Mouse (Mus musculus) layer of hippocampus, adult 8-10 months (tissue): ENCODE measurements around the gene Lhb. TPM values are rescaled to one million over a fixed set of nuclear protein-coding genes. Genes with fewer than 3 reads are reported as not detected.
A peak's percentile ranks its signal among the peaks of the same experiment; 100 is the strongest.
"Not testable (repeated sequence)": the region's sequence is repeated elsewhere in the genome, so short reads cannot be mapped to it uniquely, and the experiment has no call there.

Experiments used
- DNase-seq, 2 experiments: peaks; one replicate each; pipeline ENCODE4 v3.0.0; 2022; ENCODE audit warnings: low spot score in 2 of 2
- total RNA-seq, 4 experiments: library from RNA; stranded (reverse); gene quantifications; 2 replicates each; pipeline ENCODE4 v1.2.4; 2022

Lhb gene
- total RNA-seq, 4 experiments from 2014 or later = 0.52 TPM; not detected in 3

- no peak for DNase-seq
Measured at GRCm38 (mm10) chr7:45454971-45455370, 34.4 kb downstream of the Lhb start.

GRCm38 (mm10) chr7:45455932-45456696, 35.5 kb downstream of the Lhb start:
- DNase-seq = no peak

GRCm38 (mm10) chr7:45456721-45457203, 36.1 kb downstream of the Lhb start:
- DNase-seq = no peak

GRCm38 (mm10) chr7:45457204-45458060, 36.8 kb downstream of the Lhb start:
- DNase-seq = no peak

GRCm38 (mm10) chr7:45458748-45459563, 38.3 kb downstream of the Lhb start:
- peak; percentile 68 to 71 for DNase-seq

- peak; percentile 97 to 98 for DNase-seq
Measured at GRCm38 (mm10) chr7:45459564-45460140, 39.0 kb downstream of the Lhb start, which contains the start of gene Ftl1. Ftl1 (minus strand) TSS chr7:45459884.

- no peak for DNase-seq
Measured at GRCm38 (mm10) chr7:45460377-45460776, 39.8 kb downstream of the Lhb start.

- DNase-seq = no peak
Measured at GRCm38 (mm10) chr7:45460860-45461314, 40.3 kb downstream of the Lhb start.

- DNase-seq = no peak
Measured at GRCm38 (mm10) chr7:45461326-45461725, 40.7 kb downstream of the Lhb start.

- no peak for DNase-seq
Measured at GRCm38 (mm10) chr7:45461781-45462180, 41.2 kb downstream of the Lhb start.

GRCm38 (mm10) chr7:45462325-45462724, 41.7 kb downstream of the Lhb start:
- no peak for DNase-seq

GRCm38 (mm10) chr7:45462868-45463267, 42.2 kb downstream of the Lhb start:
- DNase-seq = not testable (repeated sequence)

GRCm38 (mm10) chr7:45463987-45464778, 43.6 kb downstream of the Lhb start:
- DNase-seq = no peak

GRCm38 (mm10) chr7:45465112-45465511, 44.5 kb downstream of the Lhb start:
- DNase-seq = no peak

GRCm38 (mm10) chr7:45465549-45465948, 44.9 kb downstream of the Lhb start:
- no peak for DNase-seq

- DNase-seq = peak; percentile 95 to 96
Measured at GRCm38 (mm10) chr7:45466283-45467089, 45.9 kb downstream of the Lhb start, which contains the start of gene Bax. Bax (minus strand) TSS chr7:45466898.

- DNase-seq = no peak
Measured at GRCm38 (mm10) chr7:45467090-45467670, 46.6 kb downstream of the Lhb start.

GRCm38 (mm10) chr7:45470869-45471268, 50.2 kb downstream of the Lhb start:
- DNase-seq = peak in 1 of 2 experiments; percentile 79
